Mouse (Mus musculus) midbrain, embryonic 13.5 days (tissue): Measurements from ENCODE around the gene Slc38a2. TPM values are rescaled to one million over a fixed set of nuclear protein-coding genes. Genes with fewer than 3 reads are reported as not detected.

Experiments used
- ATAC-seq: fragments of 200-750 bp; cut with Nextera tagmentation; 2 replicates; pipeline ENCODE4 v1.8.0; 2017; ENCODE audit warnings: mild to moderate bottlenecking, moderate TSS enrichment, moderate library complexity
- H3K27ac ChIP-seq: fragments of 300-500 bp; sonication (generic); 2 replicates; pipeline ENCODE4 v1.5.1; 2015; ENCODE audit warnings: inconsistent platforms, mild to moderate bottlenecking, moderate library complexity
- H3K27me3 ChIP-seq: fragments of 300-500 bp; sonication (generic); 2 replicates; pipeline ENCODE4 v1.6.1; 2015; ENCODE audit warnings: mild to moderate bottlenecking, inconsistent platforms
- H3K36me3 ChIP-seq: fragments of 300-500 bp; sonication (generic); 2 replicates; pipeline ENCODE4 v1.6.1; 2015; ENCODE audit warnings: mild to moderate bottlenecking, inconsistent platforms
- H3K4me1 ChIP-seq: fragments of 300-500 bp; sonication (generic); replicated peaks from 2 replicates; pipeline ENCODE4 v1.6.1; 2015; ENCODE audit warnings: inconsistent platforms
- H3K4me2 ChIP-seq: fragments of 300-500 bp; sonication (generic); replicated peaks from 2 replicates; pipeline ENCODE4 v1.6.1; 2015; ENCODE audit warnings: moderate library complexity, mild to moderate bottlenecking, inconsistent platforms
- H3K4me3 ChIP-seq: fragments of 300-500 bp; sonication (generic); replicated peaks from 2 replicates; pipeline ENCODE4 v1.5.1; 2015; ENCODE audit warnings: mild to moderate bottlenecking, inconsistent platforms
- H3K9ac ChIP-seq: fragments of 300-500 bp; sonication (generic); replicated peaks from 2 replicates; pipeline ENCODE4 v1.6.1; 2015; ENCODE audit warnings: mild to moderate bottlenecking, inconsistent platforms
- H3K9me3 ChIP-seq: fragments of 300-500 bp; sonication (generic); 2 replicates; pipeline ENCODE4 v1.6.1; 2016; ENCODE audit warnings: mild to moderate bottlenecking, inconsistent platforms
- WGBS: fragments of 180-500 bp; shearing (Covaris S2); methylation state at CpG from one replicate; pipeline ENCODE4 v1.1.7; 2015; 5-methylcytosine and 5-hydroxymethylcytosine counted together
- polyA plus RNA-seq: library from polyadenylated mRNA; unstranded; fragments of >200 nt; fragmentation: Nextera tagmentation; extraction: Ambion mirVana; gene quantifications from 2 replicates; pipeline ENCODE4 v1.2.1, GENCODE M21; 2015

Slc38a2 gene
- polyA plus RNA-seq, 1 experiment from 2014 or later, result 149 TPM

GRCm38 (mm10) chr15:96736663-96737385 is 37.3 kb upstream of the Slc38a2 start:
- ATAC-seq, result no peak
- Histone ChIP-seq H3K4me1 (no peaks in the 10 kb centered on the region), H3K4me2 (no peak overlapping the region), H3K9me3 (no peaks in the 10 kb centered on the region), H3K27me3 (no peaks in the 10 kb centered on the region), H3K4me3 (no peak overlapping the region), H3K36me3 (no peaks in the 10 kb centered on the region), H3K9ac (no peak overlapping the region), H3K27ac (no peak overlapping the region)
- WGBS, result 90% methylated on average over 15 of the region's 15 CpGs

- ATAC-seq, result no peak
- H3K9me3 ChIP-seq, result no peaks in the 10 kb centered on the region
- H3K4me3 ChIP-seq, result no peak overlapping the region
- H3K9ac ChIP-seq, result no peak overlapping the region
- H3K4me1 ChIP-seq, result no peaks in the 10 kb centered on the region
- H3K36me3 ChIP-seq, result no peaks in the 10 kb centered on the region
- WGBS, result 80% methylated on average over 15 of the region's 15 CpGs
- H3K4me2 ChIP-seq, result no peak overlapping the region
- no peaks in the 10 kb centered on the region for H3K27me3 ChIP-seq
- H3K27ac ChIP-seq, result no peak overlapping the region
Observed at GRCm38 (mm10) chr15:96735562-96736160, 36.1 kb upstream of the Slc38a2 start.

- H3K9me3 ChIP-seq, result no peaks in the 10 kb centered on the region
- 83% methylated on average over 7 of the region's 7 CpGs for WGBS
- no peak overlapping the region for H3K9ac ChIP-seq
- H3K27ac ChIP-seq, result no peak overlapping the region
- no peaks in the 10 kb centered on the region for H3K36me3 ChIP-seq
- H3K4me3 ChIP-seq, result no peak overlapping the region
- no peaks in the 10 kb centered on the region for H3K4me1 ChIP-seq
- no peak overlapping the region for H3K4me2 ChIP-seq
- no peaks in the 10 kb centered on the region for H3K27me3 ChIP-seq
- ATAC-seq, result no peak
Observed at GRCm38 (mm10) chr15:96734423-96734822, 34.9 kb upstream of the Slc38a2 start.

GRCm38 (mm10) chr15:96730416-96730815 is 30.9 kb upstream of the Slc38a2 start:
- no peak overlapping the region for H3K4me2 ChIP-seq
- H3K36me3 ChIP-seq, result no peaks in the 10 kb centered on the region
- 91% methylated on average over 9 of the region's 9 CpGs for whole genome bisulfite sequencing
- H3K27me3 ChIP-seq, result no peaks in the 10 kb centered on the region
- no peaks in the 10 kb centered on the region for H3K4me1 ChIP-seq
- no peaks in the 10 kb centered on the region for H3K9me3 ChIP-seq
- no peak for ATAC-seq
- H3K9ac ChIP-seq, result no peak overlapping the region
- H3K27ac ChIP-seq, result no peak overlapping the region
- H3K4me3 ChIP-seq, result no peak overlapping the region

- Histone ChIP-seq H3K9ac (no peak overlapping the region), H3K27ac (no peak overlapping the region), H3K9me3 (no peaks in the 10 kb centered on the region), H3K4me1 (no peaks in the 10 kb centered on the region), H3K4me3 (no peak overlapping the region), H3K4me2 (no peak overlapping the region), H3K27me3 (no peaks in the 10 kb centered on the region), H3K36me3 (no peaks in the 10 kb centered on the region)
- WGBS, result 93% methylated on average over 9 of the region's 9 CpGs
- ATAC-seq, result no peak
Observed at GRCm38 (mm10) chr15:96729785-96730184, 30.3 kb upstream of the Slc38a2 start.

GRCm38 (mm10) chr15:96728993-96729392 is 29.5 kb upstream of the Slc38a2 start:
- no peak overlapping the region for H3K9ac ChIP-seq
- H3K4me3 ChIP-seq, result no peak overlapping the region
- 88% methylated on average over 10 of the region's 10 CpGs for WGBS
- peaks cover 7% of the 10 kb centered on the region for H3K4me1 ChIP-seq
- H3K9me3 ChIP-seq, result no peaks in the 10 kb centered on the region
- no peak for ATAC-seq
- no peaks in the 10 kb centered on the region for H3K36me3 ChIP-seq
- H3K27me3 ChIP-seq, result no peaks in the 10 kb centered on the region
- no peak overlapping the region for H3K4me2 ChIP-seq
- H3K27ac ChIP-seq, result no peak overlapping the region

- H3K9ac ChIP-seq, result no peak overlapping the region
- H3K27ac ChIP-seq, result no peak overlapping the region
- no peaks in the 10 kb centered on the region for H3K27me3 ChIP-seq
- no peak overlapping the region for H3K4me3 ChIP-seq
- WGBS, result 80% methylated on average over 4 of the region's 4 CpGs
- H3K36me3 ChIP-seq, result no peaks in the 10 kb centered on the region
- no peak overlapping the region for H3K4me2 ChIP-seq
- H3K9me3 ChIP-seq, result no peaks in the 10 kb centered on the region
- no peak for ATAC-seq
- H3K4me1 ChIP-seq, result peaks cover 7% of the 10 kb centered on the region
Observed at GRCm38 (mm10) chr15:96728346-96728745, 28.8 kb upstream of the Slc38a2 start.

- Histone ChIP-seq H3K4me3 (no peak overlapping the region), H3K4me2 (no peak overlapping the region), H3K27me3 (no peaks in the 10 kb centered on the region), H3K4me1 (peaks cover 7% of the 10 kb centered on the region), H3K9ac (no peak overlapping the region), H3K9me3 (no peaks in the 10 kb centered on the region), H3K27ac (no peak overlapping the region), H3K36me3 (no peaks in the 10 kb centered on the region)
- ATAC-seq, result no peak
Observed at GRCm38 (mm10) chr15:96724506-96724905, 25.0 kb upstream of the Slc38a2 start.

- no peaks in the 10 kb centered on the region for H3K9me3 ChIP-seq
- H3K4me2 ChIP-seq, result no peak overlapping the region
- no peaks in the 10 kb centered on the region for H3K36me3 ChIP-seq
- WGBS, result 78% methylated on average over 7 of the region's 7 CpGs
- no peak for ATAC-seq
- peaks cover 7% of the 10 kb centered on the region for H3K4me1 ChIP-seq
- no peak overlapping the region for H3K9ac ChIP-seq
- no peaks in the 10 kb centered on the region for H3K27me3 ChIP-seq
- no peak overlapping the region for H3K4me3 ChIP-seq
- no peak overlapping the region for H3K27ac ChIP-seq
Observed at GRCm38 (mm10) chr15:96722228-96722627, 22.7 kb upstream of the Slc38a2 start.

GRCm38 (mm10) chr15:96720146-96720545 is 20.6 kb upstream of the Slc38a2 start:
- ATAC-seq, result no peak
- no peaks in the 10 kb centered on the region for H3K27me3 ChIP-seq
- no peak overlapping the region for H3K4me3 ChIP-seq
- H3K4me2 ChIP-seq, result no peak overlapping the region
- H3K4me1 ChIP-seq, result peaks cover 7% of the 10 kb centered on the region
- H3K36me3 ChIP-seq, result no peaks in the 10 kb centered on the region
- no peaks in the 10 kb centered on the region for H3K9me3 ChIP-seq
- 96% methylated on average over 6 of the region's 6 CpGs for WGBS
- no peak overlapping the region for H3K27ac ChIP-seq
- H3K9ac ChIP-seq, result no peak overlapping the region

- 88% methylated on average over 7 of the region's 7 CpGs for WGBS
- no peaks in the 10 kb centered on the region for H3K9me3 ChIP-seq
- ATAC-seq, result no peak
Observed at GRCm38 (mm10) chr15:96718466-96718865, 18.9 kb upstream of the Slc38a2 start.

GRCm38 (mm10) chr15:96717181-96717580 is 17.7 kb upstream of the Slc38a2 start:
- Histone ChIP-seq H3K36me3 (no peaks in the 10 kb centered on the region), H3K4me3 (no peak overlapping the region), H3K27ac (no peak overlapping the region), H3K4me2 (no peak overlapping the region), H3K4me1 (no peaks in the 10 kb centered on the region), H3K27me3 (no peaks in the 10 kb centered on the region), H3K9ac (no peak overlapping the region), H3K9me3 (no peaks in the 10 kb centered on the region)
- WGBS, result 82% methylated on average over 3 of the region's 3 CpGs
- no peak for ATAC-seq

More at GRCm38 (mm10) chr15:96718466-96718865, 18.9 kb upstream of the Slc38a2 start:
- Histone ChIP-seq H3K4me1 (no peaks in the 10 kb centered on the region), H3K27ac (no peak overlapping the region), H3K27me3 (no peaks in the 10 kb centered on the region), H3K9ac (no peak overlapping the region), H3K4me3 (no peak overlapping the region), H3K4me2 (no peak overlapping the region), H3K36me3 (no peaks in the 10 kb centered on the region)

- Histone ChIP-seq H3K9me3 (no peaks in the 10 kb centered on the region), H3K9ac (no peak overlapping the region), H3K27ac (no peak overlapping the region), H3K4me3 (no peak overlapping the region), H3K36me3 (no peaks in the 10 kb centered on the region), H3K4me1 (no peaks in the 10 kb centered on the region), H3K27me3 (no peaks in the 10 kb centered on the region), H3K4me2 (no peak overlapping the region)
- ATAC-seq, result no peak
- 87% methylated on average over 4 of the region's 4 CpGs for WGBS
Observed at GRCm38 (mm10) chr15:96716371-96716770, 16.8 kb upstream of the Slc38a2 start.
